In the genomic region with DNA sequence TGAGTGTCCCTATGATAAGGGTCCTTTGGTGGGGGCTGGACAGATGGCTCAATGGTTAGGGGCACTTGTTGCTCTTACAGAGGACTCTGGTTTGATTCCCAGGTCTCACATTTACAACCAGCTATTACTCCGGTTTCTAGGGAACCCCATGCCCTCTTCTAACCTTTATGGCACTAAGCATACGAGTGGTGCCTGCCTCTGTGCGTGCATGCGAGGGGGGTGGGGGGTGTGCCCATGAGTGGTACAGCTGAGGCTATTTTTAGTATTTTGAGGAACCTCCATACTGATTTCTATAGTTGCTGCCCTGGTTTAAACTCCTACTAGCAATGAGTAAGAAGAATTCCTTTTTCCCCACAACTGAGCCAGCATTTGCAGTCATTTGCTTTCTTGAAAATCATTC, we compare ENCODE assay signal across 24 mouse cellular contexts.
DNase-seq lines count a peak whose midpoint lies in the region; ATAC-seq and TF ChIP-seq lines count a peak whose summit lies in the region.
"Had no signal": no experiment of that assay in that cellular context is flagged by ENCODE, and none has a peak within 500 bp of the region (broad histone marks: within the 10 kb centered on the region; RNA-seq: fewer than 3 reads in every experiment).

No protein-coding gene starts in this region.

- peak; percentile 10 for DNase-seq in liver
- DNase-seq in liver, postnatal 0 days, result no peak
- no peak for DNase-seq in spleen, adult 2 months (ENCODE audit: low read depth in 1 of 2, low spot score in 2 of 2)
- no peak for DNase-seq in spleen, postnatal 14 days (ENCODE audit: low spot score in 2 of 2)
- peak; percentile 42 for DNase-seq in splenic B cell, adult 2 months (ENCODE audit: low read depth, low spot score)
- no peak for DNase-seq in adrenal gland, adult 2 months
- DNase-seq: adrenal gland, postnatal 36 days; cerebellum, adult 11 months; cerebellum, adult 8-10 months; cerebellum, postnatal 14 days; gastrocnemius, adult 2 months; gastrocnemius, postnatal 25 days; heart, adult 18-20 months; heart, postnatal 14 days had no signal

- H3K9me3 ChIP-seq in liver, postnatal 0 days (ENCODE audit: low read length), result no peaks in the 10 kb centered on the region
- H3K9me3 ChIP-seq in forebrain, embryonic 12.5 days, result no peaks in the 10 kb centered on the region
- H3K9me3 ChIP-seq: embryonic facial prominence, embryonic 13.5 days; forebrain, embryonic 13.5 days; heart, embryonic 10.5 days; heart, embryonic 15.5 days had no signal

- TF ChIP-seq POLR2A in spleen, adult 2 months (IDR thresholded peaks at IDR 0.05; ENCODE audit: low read depth, low read length), result no peak

- no peak overlapping the region for H3K27ac ChIP-seq in liver, postnatal 0 days (ENCODE audit: low read depth)
- H3K27ac ChIP-seq in spleen, adult 2 months (ENCODE audit: insufficient read depth, low read length), result peak overlapping the region; percentile 67; the same call in 1 of the 2 replicates
- H3K27ac ChIP-seq in forebrain, embryonic 12.5 days, result no peak overlapping the region
- H3K27ac ChIP-seq: embryonic facial prominence, embryonic 13.5 days; forebrain, embryonic 13.5 days; gastrocnemius, adult 2 months; heart, embryonic 10.5 days; heart, embryonic 15.5 days; hindbrain, embryonic 14.5 days had no signal

- TF ChIP-seq EP300 in liver, postnatal 0 days (IDR thresholded peaks at IDR 0.05; ENCODE audit: low read depth), result no peak

- no peak overlapping the region for H3K9ac ChIP-seq in liver, postnatal 0 days (replicated peaks)
- no peak overlapping the region for H3K9ac ChIP-seq in forebrain, embryonic 12.5 days
- H3K9ac ChIP-seq: embryonic facial prominence, embryonic 13.5 days; forebrain, embryonic 13.5 days; heart, embryonic 15.5 days; hindbrain, embryonic 14.5 days had no signal

- no peaks in the 10 kb centered on the region for H3K4me1 ChIP-seq in liver, postnatal 0 days (ENCODE audit: insufficient read depth)
- H3K4me1 ChIP-seq in spleen, adult 2 months (ENCODE audit: control insufficient read depth, insufficient read depth, insufficient read length), result peaks cover 19% of the 10 kb centered on the region; the same call in 1 of the 2 replicates
- H3K4me1 ChIP-seq in forebrain, embryonic 12.5 days, result no peaks in the 10 kb centered on the region
- H3K4me1 ChIP-seq: embryonic facial prominence, embryonic 13.5 days; forebrain, embryonic 13.5 days had no signal

- H3K27me3 ChIP-seq in liver, postnatal 0 days (ENCODE audit: insufficient read depth, low read length), result no peaks in the 10 kb centered on the region
- H3K27me3 ChIP-seq in spleen, adult 2 months (ENCODE audit: control insufficient read depth, insufficient read depth, low read length), result no peaks in the 10 kb centered on the region
- no peaks in the 10 kb centered on the region for H3K27me3 ChIP-seq in splenic B cell, adult 2 months (ENCODE audit: control insufficient read depth, insufficient read depth, low read length, poor library complexity, severe bottlenecking)
- H3K27me3 ChIP-seq in forebrain, embryonic 12.5 days, result no peaks in the 10 kb centered on the region
- H3K27me3 ChIP-seq: CH12.LX; embryonic facial prominence, embryonic 13.5 days; forebrain, embryonic 13.5 days; heart, embryonic 15.5 days; Patski had no signal

- no peak for TF ChIP-seq CTCF in liver, postnatal 0 days (IDR thresholded peaks at IDR 0.05; ENCODE audit: low read depth)
- TF ChIP-seq CTCF in spleen, adult 2 months (IDR thresholded peaks at IDR 0.05; ENCODE audit: extremely low read depth, insufficient read depth, insufficient read length, insufficient replicate concordance), result no peak

- ATAC-seq in liver, postnatal 0 days, result no peak
- peak; percentile 67 for ATAC-seq in megakaryocyte, adult 5-6 weeks (ENCODE audit: poor library complexity, severe bottlenecking)
- ATAC-seq in forebrain, embryonic 12.5 days (ENCODE audit: low FRiP score), result no peak
- ATAC-seq: activated CD4-positive, CD25-positive, alpha-beta regulatory T cell, adult 4 months; forebrain, embryonic 13.5 days; Patski had no signal

- no peak overlapping the region for H3K4me2 ChIP-seq in liver, postnatal 0 days (ENCODE audit: low read depth, low read length)
- H3K4me2 ChIP-seq in forebrain, embryonic 12.5 days, result no peak overlapping the region
- H3K4me2 ChIP-seq: embryonic facial prominence, embryonic 13.5 days; forebrain, embryonic 13.5 days; heart, embryonic 15.5 days; hindbrain, embryonic 14.5 days had no signal

- no peak overlapping the region for H3K4me3 ChIP-seq in liver, postnatal 0 days (ENCODE audit: low read depth, low read length)
- H3K4me3 ChIP-seq in spleen, adult 2 months (ENCODE audit: extremely low read depth, insufficient read depth, insufficient read length), result no peak overlapping the region
- H3K4me3 ChIP-seq in forebrain, embryonic 12.5 days (replicated peaks), result no peak overlapping the region
- H3K4me3 ChIP-seq: embryonic facial prominence, embryonic 13.5 days; forebrain, embryonic 13.5 days; gastrocnemius, adult 2 months; heart, embryonic 10.5 days; heart, embryonic 15.5 days had no signal

- WGBS in liver, postnatal 0 days (ENCODE audit: insufficient replicate concordance), result 27% methylated on average over 4 of the region's 4 CpGs
- WGBS in spleen, adult 2 months, result 33% methylated on average over 4 of the region's 4 CpGs
- WGBS in forebrain, embryonic 12.5 days, result 92% methylated on average over 4 of the region's 4 CpGs

- H3K36me3 ChIP-seq in liver, postnatal 0 days (replicated peaks; ENCODE audit: insufficient read depth, low read length), result no peaks in the 10 kb centered on the region
- H3K36me3 ChIP-seq in spleen, adult 2 months (ENCODE audit: control insufficient read depth, insufficient read depth, low read length), result no peaks in the 10 kb centered on the region
- no peaks in the 10 kb centered on the region for H3K36me3 ChIP-seq in splenic B cell, adult 2 months (ENCODE audit: control insufficient read depth, insufficient read depth, low read length, poor library complexity, severe bottlenecking)
- H3K36me3 ChIP-seq in forebrain, embryonic 12.5 days (replicated peaks), result no peaks in the 10 kb centered on the region
- H3K36me3 ChIP-seq: embryonic facial prominence, embryonic 13.5 days; heart, embryonic 10.5 days; heart, embryonic 15.5 days had no signal

Comparison
In these comparisons a context has a peak if more than half of its experiments do, and no peak if none do; other contexts are left out.
1. DNase-seq: peak in liver (single experiment) and splenic B cell, adult 2 months (single experiment); none in liver, postnatal 0 days (single experiment), spleen, adult 2 months (0 of 2), spleen, postnatal 14 days (0 of 2) and adrenal gland, adult 2 months (single experiment).